Mouse (Mus musculus): ENCODE measurements around the gene Dpp6. TPM values are rescaled to one million over a fixed set of nuclear protein-coding genes. Genes with fewer than 3 reads are reported as not detected.

Gene Dpp6
- total and polyA plus RNA-seq, 3 experiments = not detected

DNA sequence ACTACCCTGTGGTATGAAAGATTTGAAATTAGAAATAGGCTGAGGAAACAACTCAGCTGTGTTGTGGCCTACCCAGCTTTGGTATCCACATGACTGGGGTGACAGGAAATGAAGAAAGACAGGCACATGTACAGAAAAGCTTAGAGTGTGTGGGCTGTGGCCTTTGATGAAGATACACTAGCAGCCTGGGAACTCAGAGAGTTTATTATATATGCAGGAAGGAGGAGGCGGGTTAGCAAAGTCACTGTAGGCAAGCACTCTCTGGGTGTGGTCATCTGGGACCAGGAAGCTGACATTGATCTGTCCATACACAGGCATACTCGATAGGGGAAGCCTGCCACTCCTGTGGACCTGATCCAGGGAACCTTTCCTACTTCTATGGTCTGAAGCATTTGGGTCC is 487.1 kb downstream of the Dpp6 start:
- H3K9ac ChIP-seq (ENCODE audit: control insufficient read depth, low read depth, low read length, poor library complexity, severe bottlenecking) = no peak overlapping the region
- no peak overlapping the region for H3K4me3 ChIP-seq (ENCODE audit: control insufficient read depth in 1 of 2, insufficient read depth in 1 of 2, low read depth in 2 of 2, low read length in 2 of 2)
- H3K27me3 ChIP-seq (ENCODE audit: control insufficient read depth in 1 of 2, insufficient read depth in 2 of 2, low read length in 2 of 2) = no peaks in the 10 kb centered on the region
- no peak for TF ChIP-seq MAZ (IDR thresholded peaks at IDR 0.05; ENCODE audit: low read depth, low read length)
- TF ChIP-seq EP300 (IDR thresholded peaks at IDR 0.05; ENCODE audit: low read depth in 1 of 2, low read length in 2 of 2) = no peak
- TF ChIP-seq ETS1 (IDR thresholded peaks at IDR 0.05; ENCODE audit: low read depth, low read length) = no peak
- TF ChIP-seq MXI1 (IDR thresholded peaks at IDR 0.05; ENCODE audit: low read depth, low read length) = no peak
- no peak for TF ChIP-seq MYC (IDR thresholded peaks at IDR 0.05; ENCODE audit: low read depth, low read length)
- TF ChIP-seq KAT2A (conservative IDR thresholded peaks at IDR 0.05; ENCODE audit: low read depth, low read length) = no peak
- TF ChIP-seq POLR2A (IDR thresholded peaks at IDR 0.05; ENCODE audit: control insufficient read depth in 1 of 2, insufficient read depth in 1 of 2, low read depth in 1 of 2, low read length in 2 of 2, poor library complexity in 1 of 2) = no peak
- TF ChIP-seq MAX (IDR thresholded peaks at IDR 0.05; ENCODE audit: low read length) = no peak
- TF ChIP-seq CHD1 (IDR thresholded peaks at IDR 0.05; ENCODE audit: low read depth, low read length) = no peak
- no peak for TF ChIP-seq ZMIZ1 (IDR thresholded peaks at IDR 0.05; ENCODE audit: low read depth, low read length)
- no peak for TF ChIP-seq ZKSCAN1 (IDR thresholded peaks at IDR 0.05; ENCODE audit: low read depth, low read length)
- H3K36me3 ChIP-seq (ENCODE audit: control insufficient read depth in 1 of 2, insufficient read depth in 2 of 2, low read length in 2 of 2) = no peaks in the 10 kb centered on the region
- no peak overlapping the region for H3K27ac ChIP-seq (ENCODE audit: control insufficient read depth, low read depth, low read length)
- DNase-seq (ENCODE audit: low read depth, low spot score) = no peak
- no peaks in the 10 kb centered on the region for H3K9me3 ChIP-seq (replicated peaks; ENCODE audit: insufficient read depth, low read length)
- no peaks in the 10 kb centered on the region for H3K79me2 ChIP-seq (ENCODE audit: control insufficient read depth, insufficient read depth, low read length, poor library complexity)
- no peaks in the 10 kb centered on the region for H3K4me1 ChIP-seq (ENCODE audit: control insufficient read depth in 1 of 2, insufficient read depth in 2 of 2, low read length in 2 of 2)

DNA sequence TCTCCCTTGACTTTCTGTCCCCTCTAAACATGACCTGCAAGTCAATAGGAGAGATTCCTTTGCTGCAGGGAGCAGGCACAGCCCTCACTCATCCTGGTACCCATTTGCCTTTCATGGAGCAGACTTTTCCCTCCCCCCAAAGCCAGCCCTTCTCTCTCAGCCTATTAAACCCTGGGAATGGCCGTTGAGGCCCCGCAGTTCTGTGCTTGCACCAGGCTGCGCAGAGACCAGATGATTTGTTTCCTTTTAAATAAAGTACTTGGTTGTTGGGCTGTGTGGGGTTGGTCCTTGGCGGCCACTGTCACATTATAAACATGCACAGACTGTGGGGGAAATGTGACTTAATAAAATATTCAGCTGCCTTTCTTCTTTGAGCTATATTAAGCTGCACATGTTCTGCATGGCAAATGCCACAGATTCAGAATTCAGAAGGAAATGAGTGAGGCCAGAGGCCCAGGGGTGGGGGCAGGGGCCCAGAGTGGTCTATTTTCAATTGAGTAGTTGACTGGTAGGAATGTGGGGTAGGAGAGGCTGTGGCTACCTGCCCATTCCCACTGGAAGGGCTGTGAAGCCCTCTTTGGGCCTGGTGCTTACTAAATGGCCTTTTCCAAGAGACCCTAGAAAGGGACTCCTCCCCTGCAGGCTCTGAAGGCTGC is 489.6 kb downstream of the Dpp6 start:
- Histone ChIP-seq H3K9me3 (replicated peaks; ENCODE audit: insufficient read depth, low read length) (no peaks in the 10 kb centered on the region), H3K9ac (ENCODE audit: control insufficient read depth, low read depth, low read length, poor library complexity, severe bottlenecking) (no peak overlapping the region), H3K4me3 (ENCODE audit: control insufficient read depth in 1 of 2, insufficient read depth in 1 of 2, low read depth in 2 of 2, low read length in 2 of 2) (no peak overlapping the region), H3K27ac (ENCODE audit: control insufficient read depth, low read depth, low read length) (no peak overlapping the region), H3K36me3 (ENCODE audit: control insufficient read depth in 1 of 2, insufficient read depth in 2 of 2, low read length in 2 of 2) (no peaks in the 10 kb centered on the region), H3K79me2 (ENCODE audit: control insufficient read depth, insufficient read depth, low read length, poor library complexity) (no peaks in the 10 kb centered on the region), H3K4me1 (ENCODE audit: control insufficient read depth in 1 of 2, insufficient read depth in 2 of 2, low read length in 2 of 2) (no peaks in the 10 kb centered on the region), H3K27me3 (ENCODE audit: control insufficient read depth in 1 of 2, insufficient read depth in 2 of 2, low read length in 2 of 2) (no peaks in the 10 kb centered on the region)
- DNase-seq (ENCODE audit: low read depth, low spot score) = no peak
- TF ChIP-seq RAD21 (IDR thresholded peaks at IDR 0.05; ENCODE audit: low read depth, low read length) (no peak), CTCF (IDR thresholded peaks at IDR 0.05 in 2 of 3, conservative IDR thresholded peaks at IDR 0.05 in 1 of 3; ENCODE audit: control insufficient read depth in 1 of 3, insufficient read depth in 1 of 3, low read depth in 2 of 3, low read length in 3 of 3, poor library complexity in 1 of 3, severe bottlenecking in 1 of 3) (no peak), BHLHE40 (IDR thresholded peaks at IDR 0.05; ENCODE audit: borderline replicate concordance, low read depth, low read length) (no peak), MXI1 (IDR thresholded peaks at IDR 0.05; ENCODE audit: low read depth, low read length) (no peak), ZC3H11A (IDR thresholded peaks at IDR 0.05; ENCODE audit: low read depth, low read length) (no peak)

DNA sequence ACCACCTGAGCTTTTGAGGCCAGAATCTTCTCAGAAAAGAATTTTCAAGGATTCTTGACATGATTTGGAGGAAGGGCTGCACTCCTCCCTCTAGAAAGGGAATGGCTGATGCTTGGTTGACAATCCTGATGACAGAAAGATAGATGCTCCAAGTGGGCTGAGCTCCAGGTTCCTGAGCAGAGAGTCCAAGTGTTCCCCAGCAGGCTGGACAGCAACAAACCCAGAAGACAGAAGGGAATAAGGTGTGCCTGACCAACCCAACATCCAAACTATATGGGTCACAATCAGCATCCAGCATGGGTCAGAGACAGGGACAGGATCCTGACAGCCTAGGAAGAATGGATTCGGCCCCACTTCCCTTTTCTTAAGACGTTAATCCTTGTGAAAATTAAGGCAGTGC is 493.2 kb downstream of the Dpp6 start:
- H3K4me1 ChIP-seq (ENCODE audit: control insufficient read depth in 1 of 2, insufficient read depth in 2 of 2, low read length in 2 of 2) = no peaks in the 10 kb centered on the region
- H3K4me3 ChIP-seq (ENCODE audit: control insufficient read depth in 1 of 2, insufficient read depth in 1 of 2, low read depth in 2 of 2, low read length in 2 of 2) = no peak overlapping the region
- H3K79me2 ChIP-seq (ENCODE audit: control insufficient read depth, insufficient read depth, low read length, poor library complexity) = no peaks in the 10 kb centered on the region
- H3K36me3 ChIP-seq (ENCODE audit: control insufficient read depth in 1 of 2, insufficient read depth in 2 of 2, low read length in 2 of 2) = no peaks in the 10 kb centered on the region
- DNase-seq (ENCODE audit: low read depth, low spot score) = no peak
- H3K27ac ChIP-seq (ENCODE audit: control insufficient read depth, low read depth, low read length) = no peak overlapping the region
- no peak overlapping the region for H3K9ac ChIP-seq (ENCODE audit: control insufficient read depth, low read depth, low read length, poor library complexity, severe bottlenecking)
- no peaks in the 10 kb centered on the region for H3K27me3 ChIP-seq (ENCODE audit: control insufficient read depth in 1 of 2, insufficient read depth in 2 of 2, low read length in 2 of 2)
- no peaks in the 10 kb centered on the region for H3K9me3 ChIP-seq (replicated peaks; ENCODE audit: insufficient read depth, low read length)
- TF ChIP-seq HCFC1 (IDR thresholded peaks at IDR 0.05; ENCODE audit: low read depth, low read length) = no peak
- no peak for TF ChIP-seq E2F4 (IDR thresholded peaks at IDR 0.05; ENCODE audit: borderline replicate concordance, low read depth, low read length)
- no peak for TF ChIP-seq POLR2AphosphoS2 (IDR thresholded peaks at IDR 0.05; ENCODE audit: low read length)
- TF ChIP-seq TCF12 (IDR thresholded peaks at IDR 0.05; ENCODE audit: low read depth, low read length) = no peak
- TF ChIP-seq JUND (IDR thresholded peaks at IDR 0.05; ENCODE audit: low read depth, low read length) = no peak
- TF ChIP-seq USF2 (IDR thresholded peaks at IDR 0.05; ENCODE audit: borderline replicate concordance in 1 of 2, insufficient read depth in 1 of 2, low read depth in 1 of 2, low read length in 2 of 2) = no peak
- TF ChIP-seq NRF1 (IDR thresholded peaks at IDR 0.05; ENCODE audit: insufficient read depth, low read depth, low read length, poor library complexity, severe bottlenecking) = no peak
- TF ChIP-seq CTCF (IDR thresholded peaks at IDR 0.05 in 2 of 3, conservative IDR thresholded peaks at IDR 0.05 in 1 of 3; ENCODE audit: control insufficient read depth in 1 of 3, insufficient read depth in 1 of 3, low read depth in 2 of 3, low read length in 3 of 3, poor library complexity in 1 of 3, severe bottlenecking in 1 of 3) = no peak
- no peak for TF ChIP-seq ZNF384 (IDR thresholded peaks at IDR 0.05; ENCODE audit: low read depth, low read length)
- TF ChIP-seq MYB (IDR thresholded peaks at IDR 0.05; ENCODE audit: low read depth, low read length) = no peak
- no peak for TF ChIP-seq KAT2A (conservative IDR thresholded peaks at IDR 0.05; ENCODE audit: low read depth, low read length)
- TF ChIP-seq MEF2A (IDR thresholded peaks at IDR 0.05; ENCODE audit: extremely low read depth, insufficient replicate concordance, low read depth, low read length, poor library complexity, severe bottlenecking) = no peak
- TF ChIP-seq ZC3H11A (IDR thresholded peaks at IDR 0.05; ENCODE audit: low read depth, low read length) = no peak

Measured in MEL (cell line).